Mouse (Mus musculus) liver, embryonic 14.5 days (tissue): ENCODE data around the gene Sirt4.

Source experiments
- CTCF ChIP-seq: IDR thresholded peaks from 2 replicates; pipeline ENCODE4 v1.5.1; 2016; ENCODE audit warnings: antibody characterized with exemption, low read depth, control low read depth
- EP300 ChIP-seq: IDR thresholded peaks from 2 replicates; pipeline ENCODE4 v1.6.1; 2016; ENCODE audit warnings: antibody characterized with exemption, low read depth

GRCm38 (mm10) chr5:115491076-115491475 is 6.6 kb upstream of the Sirt4 start:
- no peak for TF ChIP-seq CTCF
- TF ChIP-seq EP300 = no peak
